Mouse (Mus musculus) CH12.LX (cell line): ENCODE measurements at regions not wholly inside any gene's neighbourhood (a gene's known extent, or its start where the extent isn't known, plus 50 kb on each side); places are given as distances from the start of the nearest gene placed in this dataset.

ENCODE experiments used
- DNase-seq: peaks from one replicate; pipeline ENCODE4 v3.0.0-alpha.2; 2013; ENCODE audit errors: extremely low read depth
- H3K27ac ChIP-seq: 2 replicates; pipeline ENCODE4 v1.5.1; 2012; ENCODE audit warnings: low read depth, mild to moderate bottlenecking, control low read depth, moderate library complexity; ENCODE audit not compliant: insufficient read depth
- H3K27me3 ChIP-seq: replicated peaks from 2 replicates; pipeline ENCODE3; 2012; ENCODE audit warnings: inconsistent platforms
- H3K36me3 ChIP-seq, 2 experiments: replicated peaks in 1 of 2; 2 replicates each; pipeline versions ENCODE3 to v1.6.1; 2012; ENCODE audit warnings: inconsistent platforms in 1 of 2, low read length in 1 of 2, mild to moderate bottlenecking in 1 of 2, mixed read lengths in 1 of 2, moderate library complexity in 1 of 2; ENCODE audit not compliant: control insufficient read depth in 1 of 2, insufficient read depth in 1 of 2
- H3K4me1 ChIP-seq, 2 experiments: 2 replicates each; pipeline ENCODE4 v1.6.1; 2012; ENCODE audit warnings: inconsistent platforms in 1 of 2, moderate library complexity in 1 of 2; ENCODE audit not compliant: insufficient read depth in 2 of 2, control insufficient read depth in 1 of 2
- H3K4me2 ChIP-seq: 2 replicates; pipeline ENCODE4 v1.6.1; 2012; ENCODE audit warnings: low read depth, mild to moderate bottlenecking, control low read depth; ENCODE audit not compliant: poor library complexity, insufficient read depth, severe bottlenecking
- H3K4me3 ChIP-seq, 3 experiments: fragments of 150-350 bp in 1 of 3; sonication (generic) in 1 of 3; replicated peaks in 1 of 3; 2 replicates each; pipeline versions ENCODE3 to v1.5.1; 2011 to 2012; ENCODE audit warnings: low read depth in 2 of 3, low read length in 2 of 3, mild to moderate bottlenecking in 2 of 3, moderate library complexity in 2 of 3, control low read depth in 1 of 3, improper control_type of control experiment in 1 of 3, inconsistent platforms in 1 of 3, mixed read lengths in 1 of 3; ENCODE audit not compliant: poor library complexity in 1 of 3
- H3K79me2 ChIP-seq: replicated peaks from 2 replicates; pipeline ENCODE4 v1.6.1; 2012; ENCODE audit warnings: mild to moderate bottlenecking, moderate library complexity; ENCODE audit not compliant: control insufficient read depth, poor library complexity, insufficient read depth, severe bottlenecking; ENCODE audit errors: extremely low read depth
- H3K9ac ChIP-seq: 2 replicates; pipeline ENCODE4 v1.6.1; 2012; ENCODE audit warnings: low read depth, mild to moderate bottlenecking, control low read depth, moderate library complexity; ENCODE audit not compliant: insufficient read depth
- H3K9me3 ChIP-seq: replicated peaks from 2 replicates; pipeline ENCODE3; 2012; ENCODE audit warnings: low read length, inconsistent platforms, mixed read lengths
- GABPA ChIP-seq: IDR thresholded peaks from 2 replicates; pipeline ENCODE4 v1.6.1; 2012; ENCODE audit warnings: low read depth, low read length, improper control_type of control experiment, inconsistent platforms; ENCODE audit not compliant: insufficient replicate concordance
- IRF4 ChIP-seq: IDR thresholded peaks from 2 replicates; pipeline ENCODE4 v1.6.1; 2014; ENCODE audit warnings: low read depth, mild to moderate bottlenecking, inconsistent platforms, low read length, improper control_type of control experiment
- JUND ChIP-seq: conservative IDR thresholded peaks from 2 replicates; pipeline ENCODE4 v1.6.1; 2011; ENCODE audit warnings: low read depth, low read length, improper control_type of control experiment
- KAT2A ChIP-seq: IDR thresholded peaks from 2 replicates; pipeline ENCODE4 v1.6.1; 2012; ENCODE audit warnings: low read length, improper control_type of control experiment, inconsistent platforms; ENCODE audit not compliant: insufficient replicate concordance
- MAFK ChIP-seq: IDR thresholded peaks from 2 replicates; pipeline ENCODE4 v1.6.1; 2011; ENCODE audit warnings: low read length, improper control_type of control experiment; ENCODE audit not compliant: insufficient replicate concordance
- MAX ChIP-seq: IDR thresholded peaks from 2 replicates; pipeline ENCODE4 v1.6.1; 2011; ENCODE audit warnings: low read length, improper control_type of control experiment
- NRF1 ChIP-seq: IDR thresholded peaks from 2 replicates; pipeline ENCODE4 v1.6.1; 2014; ENCODE audit warnings: low read depth, mild to moderate bottlenecking, inconsistent platforms, low read length, improper control_type of control experiment, moderate library complexity
- RAD21 ChIP-seq: IDR thresholded peaks from 2 replicates; pipeline ENCODE4 v1.6.1; 2011; ENCODE audit warnings: low read depth, mild to moderate bottlenecking, low read length, improper control_type of control experiment, moderate library complexity
- TBP ChIP-seq: conservative IDR thresholded peaks from 2 replicates; pipeline ENCODE4 v1.6.1; 2011; ENCODE audit warnings: low read depth, low read length, improper control_type of control experiment
- TCF12 ChIP-seq: IDR thresholded peaks from 2 replicates; pipeline ENCODE4 v1.6.1; 2014; ENCODE audit warnings: low read depth, mild to moderate bottlenecking, inconsistent platforms, low read length, improper control_type of control experiment
- UBTF ChIP-seq: IDR thresholded peaks from 2 replicates; pipeline ENCODE4 v1.6.1; 2012; ENCODE audit warnings: low read depth, mild to moderate bottlenecking, inconsistent platforms, low read length, improper control_type of control experiment, moderate library complexity
- USF1 ChIP-seq: IDR thresholded peaks from 2 replicates; pipeline ENCODE4 v1.6.1; 2014; ENCODE audit warnings: low read depth, mild to moderate bottlenecking, inconsistent platforms, low read length, improper control_type of control experiment
- USF2 ChIP-seq: conservative IDR thresholded peaks from 2 replicates; pipeline ENCODE4 v1.6.1; 2011; ENCODE audit warnings: low read depth, low read length, improper control_type of control experiment
- ZKSCAN1 ChIP-seq: IDR thresholded peaks from 2 replicates; pipeline ENCODE4 v1.6.1; 2012; ENCODE audit warnings: low read depth, inconsistent platforms, low read length, improper control_type of control experiment, borderline replicate concordance
- ZMIZ1 ChIP-seq: IDR thresholded peaks from 2 replicates; pipeline ENCODE4 v1.6.1; 2012; ENCODE audit warnings: low read depth, mild to moderate bottlenecking, inconsistent platforms, low read length, improper control_type of control experiment
- ZNF384 ChIP-seq: IDR thresholded peaks from 2 replicates; pipeline ENCODE4 v1.6.1; 2012; ENCODE audit warnings: low read depth, low read length, improper control_type of control experiment, inconsistent platforms
- dilution Hi-C: fragments of 300-500 bp; cut with MboI; formaldehyde crosslinking; loops from 2 replicates; pipeline ENCODE4 v1.14.3; 2020; ENCODE audit warnings: low sequenced_read_pairs; ENCODE audit not compliant: extremely low pct_unique_long_range_greater_than_20kb, extremely low pct_ligation_motif_present
- in situ Hi-C: fragments of 300-500 bp; cut with MboI; formaldehyde crosslinking; loops from 3 replicates; pipeline ENCODE4 v1.14.3; 2019; ENCODE audit warnings: low sequenced_read_pairs, low pct_ligation_motif_present, low pct_unique_long_range_greater_than_20kb, mixed read lengths

DNA sequence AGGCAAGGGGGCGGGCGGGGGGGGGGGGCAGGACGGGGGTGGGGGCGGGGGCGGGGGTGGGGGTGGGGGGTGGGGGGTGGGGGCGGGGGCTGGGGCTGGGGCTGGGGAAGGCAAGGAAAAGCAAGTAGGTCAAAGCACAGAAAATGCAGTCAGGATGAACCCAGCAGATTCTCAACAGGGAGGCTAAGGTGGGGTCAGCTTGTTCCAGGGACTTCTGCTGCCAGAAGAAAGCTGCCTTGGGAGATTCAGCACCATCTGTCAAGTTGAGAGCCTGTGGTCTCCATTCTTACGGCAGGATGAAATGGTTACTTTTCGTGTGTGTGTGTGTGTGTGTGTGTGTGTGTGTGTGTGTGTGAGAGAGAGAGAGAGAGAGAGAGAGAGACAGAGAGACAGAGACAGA, 61.7 kb upstream of the Phyhipl start:
- in situ Hi-C loops = no loop called here
- no peaks in the 10 kb centered on the region for H3K27me3 ChIP-seq
- no peaks in the 10 kb centered on the region for H3K36me3 ChIP-seq
- no peaks in the 10 kb centered on the region for H3K79me2 ChIP-seq
- H3K27ac ChIP-seq = no peak overlapping the region
- DNase-seq = no peak
- H3K9ac ChIP-seq = no peak overlapping the region
- dilution Hi-C loops = no loop called here
- H3K4me1 ChIP-seq = no peaks in the 10 kb centered on the region
- peaks cover 77% of the 10 kb centered on the region for H3K9me3 ChIP-seq
- H3K4me3 ChIP-seq = no peak overlapping the region
- TF ChIP-seq RAD21 = no peak
- TF ChIP-seq USF1 = no peak
- no peak for TF ChIP-seq ZMIZ1
- no peak for TF ChIP-seq MAX
- TF ChIP-seq JUND = no peak
- TF ChIP-seq UBTF = no peak
- TF ChIP-seq TCF12 = no peak
- TF ChIP-seq MAFK = no peak
- no peak overlapping the region for H3K4me2 ChIP-seq

DNA sequence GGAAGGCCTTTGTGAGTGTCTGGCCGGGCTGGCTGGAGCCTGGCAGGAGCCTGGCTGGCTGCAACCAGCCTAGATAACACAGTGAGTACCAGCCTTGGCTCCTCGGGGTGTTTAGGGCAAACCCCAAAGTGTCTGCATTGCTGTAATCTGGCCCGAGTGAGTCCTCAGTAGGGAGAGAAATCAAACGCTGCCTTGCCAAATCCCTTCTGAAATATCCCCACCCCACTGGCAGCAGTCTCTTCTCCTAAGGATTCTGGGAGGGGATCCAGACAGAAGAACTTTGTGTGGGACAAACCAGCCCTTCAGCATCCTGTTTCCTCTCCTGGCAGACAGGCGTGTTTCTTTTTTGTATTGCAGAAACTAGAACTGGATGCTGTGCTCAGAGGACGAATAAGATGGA, 61.3 kb upstream of the Phyhipl start:
- Histone ChIP-seq H3K4me2 (no peak overlapping the region), H3K27me3 (no peaks in the 10 kb centered on the region), H3K36me3 (no peaks in the 10 kb centered on the region), H3K9me3 (peaks cover 77% of the 10 kb centered on the region), H3K4me3 (no peak overlapping the region), H3K4me1 (no peaks in the 10 kb centered on the region), H3K79me2 (no peaks in the 10 kb centered on the region), H3K27ac (no peak overlapping the region), H3K9ac (no peak overlapping the region)
- TF ChIP-seq ZNF384 (no peak), UBTF (no peak), NRF1 (no peak), ZKSCAN1 (no peak), USF2 (no peak), GABPA (no peak), KAT2A (no peak), TCF12 (no peak)
- dilution Hi-C loops (no loop called here), in situ Hi-C loops (no loop called here)
- no peak for DNase-seq

DNA sequence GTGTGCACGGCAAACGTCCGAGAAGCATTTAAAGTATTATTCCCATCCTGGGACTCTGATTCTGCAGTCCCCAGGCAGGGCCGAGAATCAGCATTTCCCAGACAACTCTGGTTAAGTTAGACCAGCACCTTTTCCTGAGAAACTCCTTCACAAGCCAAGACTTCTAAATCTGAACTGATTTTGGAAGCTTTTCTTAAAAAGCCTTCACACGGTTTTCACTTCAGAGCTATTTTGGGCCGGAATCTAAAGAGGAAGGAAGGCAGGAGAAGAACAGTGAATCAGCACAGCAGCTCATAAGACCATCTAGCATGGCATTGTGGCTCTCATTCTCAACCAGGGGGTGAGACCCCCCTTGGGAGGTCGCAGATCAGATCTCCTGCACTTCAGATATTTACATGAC, 57.5 kb upstream of the Phyhipl start:
- H3K4me1 ChIP-seq = no peaks in the 10 kb centered on the region
- H3K4me2 ChIP-seq = no peak overlapping the region
- H3K36me3 ChIP-seq = no peaks in the 10 kb centered on the region
- H3K9me3 ChIP-seq = peaks cover 77% of the 10 kb centered on the region
- no peaks in the 10 kb centered on the region for H3K27me3 ChIP-seq
- no peaks in the 10 kb centered on the region for H3K79me2 ChIP-seq
- no peak overlapping the region for H3K9ac ChIP-seq
- H3K27ac ChIP-seq = no peak overlapping the region
- no peak for TF ChIP-seq IRF4
- TF ChIP-seq TBP = no peak
- dilution Hi-C loops (no loop called here), in situ Hi-C loops (no loop called here)
- no peak overlapping the region for H3K4me3 ChIP-seq
- no peak for DNase-seq
